In the genomic region with DNA sequence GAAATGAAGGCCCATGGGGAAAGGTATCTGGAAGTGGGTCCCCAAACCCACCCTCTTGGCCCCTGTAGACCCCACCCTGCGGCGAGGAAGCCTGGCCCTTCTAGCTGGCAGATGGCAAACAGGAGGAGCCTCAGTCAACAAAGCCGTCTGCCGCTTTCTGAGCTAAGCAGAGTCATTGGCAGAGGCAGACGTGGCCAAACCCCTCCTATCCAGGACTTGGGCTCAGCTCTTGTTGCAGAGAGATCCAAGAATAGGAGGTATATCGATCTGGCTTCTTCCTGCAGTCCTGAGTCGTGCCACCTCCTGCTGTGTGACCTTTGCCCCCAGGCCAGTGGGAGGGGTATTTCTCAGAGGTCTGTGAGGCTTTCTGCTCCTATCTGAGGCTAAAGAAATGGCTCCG, we compare ENCODE assay signal across 15 mouse cellular contexts. TPM values are rescaled to one million over a fixed set of nuclear protein-coding genes. Genes with fewer than 3 reads are reported as not detected.
DNase-seq lines count a peak whose midpoint lies in the region; ATAC-seq and TF ChIP-seq lines count a peak whose summit lies in the region.
"Had no signal": no experiment of that assay in that cellular context is flagged by ENCODE, and none has a peak within 500 bp of the region (broad histone marks: within the 10 kb centered on the region; RNA-seq: fewer than 3 reads in every experiment).

No protein-coding gene starts in this region.

- DNase-seq in hindbrain, embryonic 11.5 days (ENCODE audit: low spot score): peak; percentile 26
- DNase-seq in NIH3T3 (ENCODE audit: low read depth): peak; percentile 60
- DNase-seq in brain, embryonic 14.5 days (ENCODE audit: low read depth): peak; percentile 82
- DNase-seq in lung, postnatal 10 days: no peak
- no peak for DNase-seq in frontal cortex, adult 2 months (ENCODE audit: extremely low spot score in 1 of 2, low spot score in 1 of 2)
- DNase-seq: kidney, adult 2 months; thymus, postnatal 4 days had no signal

- no peak overlapping the region for H3K9ac ChIP-seq in hindbrain, embryonic 11.5 days (ENCODE audit: low read depth, low read length)
- H3K9ac ChIP-seq in hindbrain, embryonic 16.5 days (ENCODE audit: low read depth, low read length): no peak overlapping the region; the same call in 1 of the 2 replicates
- no peak overlapping the region for H3K9ac ChIP-seq in intestine, embryonic 16.5 days (ENCODE audit: low read depth, low read length)
- H3K9ac ChIP-seq: limb, embryonic 13.5 days had no signal

- H3K9me3 ChIP-seq in hindbrain, embryonic 11.5 days (ENCODE audit: control insufficient read depth, low read length): no peaks in the 10 kb centered on the region
- H3K9me3 ChIP-seq in hindbrain, embryonic 16.5 days (ENCODE audit: control insufficient read depth, low read length): no peaks in the 10 kb centered on the region
- no peaks in the 10 kb centered on the region for H3K9me3 ChIP-seq in intestine, embryonic 16.5 days (ENCODE audit: control insufficient read depth, low read length)
- H3K9me3 ChIP-seq: limb, embryonic 13.5 days had no signal

- peaks cover 23% of the 10 kb centered on the region for H3K27me3 ChIP-seq in hindbrain, embryonic 11.5 days (ENCODE audit: control insufficient read depth, insufficient read depth, low read length)
- peaks cover 11% of the 10 kb centered on the region for H3K27me3 ChIP-seq in hindbrain, embryonic 16.5 days (replicated peaks; ENCODE audit: control insufficient read depth, insufficient read depth, low read length)
- peaks cover 21% of the 10 kb centered on the region for H3K27me3 ChIP-seq in intestine, embryonic 16.5 days (replicated peaks; ENCODE audit: control insufficient read depth, insufficient read depth, low read length)

- H3K4me2 ChIP-seq in hindbrain, embryonic 11.5 days (replicated peaks; ENCODE audit: low read depth, low read length): no peak overlapping the region
- H3K4me2 ChIP-seq in hindbrain, embryonic 16.5 days (ENCODE audit: low read length): no peak overlapping the region
- H3K4me2 ChIP-seq in intestine, embryonic 16.5 days (ENCODE audit: low read depth, low read length): no peak overlapping the region
- H3K4me2 ChIP-seq: limb, embryonic 13.5 days had no signal

- no peak overlapping the region for H3K4me3 ChIP-seq in hindbrain, embryonic 11.5 days (ENCODE audit: low read depth, low read length)
- H3K4me3 ChIP-seq in hindbrain, embryonic 16.5 days (ENCODE audit: low read length): no peak overlapping the region
- H3K4me3 ChIP-seq in intestine, embryonic 16.5 days (ENCODE audit: low read length): no peak overlapping the region
- H3K4me3 ChIP-seq: erythroblast, embryonic 14.5 days; limb, embryonic 13.5 days; myocyte had no signal

- WGBS in hindbrain, embryonic 11.5 days: 6% methylated on average over 8 of the region's 8 CpGs
- WGBS in hindbrain, embryonic 16.5 days: 13% methylated on average over 8 of the region's 8 CpGs
- 4% methylated on average over 8 of the region's 8 CpGs for WGBS in intestine, embryonic 16.5 days

- no peak for ATAC-seq in hindbrain, embryonic 11.5 days (ENCODE audit: low FRiP score)
- no peak for ATAC-seq in hindbrain, embryonic 16.5 days
- ATAC-seq in intestine, embryonic 16.5 days: peak; percentile 39

- no peak for TF ChIP-seq CTCF in brain, embryonic 14.5 days (IDR thresholded peaks at IDR 0.05; ENCODE audit: borderline replicate concordance, extremely low read depth, insufficient read depth, insufficient read length)

- TF ChIP-seq POLR2A in brain, embryonic 14.5 days (IDR thresholded peaks at IDR 0.05; ENCODE audit: borderline replicate concordance, extremely low read depth, insufficient read depth, insufficient read length, poor library complexity, severe bottlenecking): no peak

- H3K4me1 ChIP-seq in hindbrain, embryonic 11.5 days (replicated peaks; ENCODE audit: control insufficient read depth, insufficient read depth, low read length): peaks cover 15% of the 10 kb centered on the region; the same call in 1 of the 2 replicates
- H3K4me1 ChIP-seq in hindbrain, embryonic 16.5 days (ENCODE audit: control insufficient read depth, insufficient read depth, low read depth, low read length): peaks cover 28% of the 10 kb centered on the region
- H3K4me1 ChIP-seq in intestine, embryonic 16.5 days (ENCODE audit: control insufficient read depth, insufficient read depth, low read length): peaks cover 12% of the 10 kb centered on the region

- no peak overlapping the region for H3K27ac ChIP-seq in hindbrain, embryonic 11.5 days (ENCODE audit: low read depth, low read length)
- H3K27ac ChIP-seq in hindbrain, embryonic 16.5 days (ENCODE audit: low read depth, low read length): no peak overlapping the region
- H3K27ac ChIP-seq in intestine, embryonic 16.5 days (ENCODE audit: low read length): peak overlapping the region; percentile 23; the same call in 1 of the 2 replicates
- H3K27ac ChIP-seq: limb, embryonic 13.5 days had no signal

- no peaks in the 10 kb centered on the region for H3K36me3 ChIP-seq in hindbrain, embryonic 11.5 days (ENCODE audit: control insufficient read depth, insufficient read depth, low read length)
- H3K36me3 ChIP-seq in hindbrain, embryonic 16.5 days (ENCODE audit: control insufficient read depth, insufficient read depth, low read length): no peaks in the 10 kb centered on the region
- 0 out of 2 replicates have a peak, but pooled peaks cover 3% of the 10 kb centered on the region for H3K36me3 ChIP-seq in intestine, embryonic 16.5 days (ENCODE audit: control insufficient read depth, insufficient read depth, low read length)

RNA-seq across cellular contexts. Expression of a gene that starts 2.0 kb away (rescaled TPM):
- 0.06 and 0.19 TPM in 2 replicates for polyA plus RNA-seq in hindbrain, embryonic 11.5 days (2014; fragmentation: Nextera tagmentation; extraction: Ambion mirVana)
- polyA plus RNA-seq in hindbrain, embryonic 16.5 days (2015; fragmentation: Nextera tagmentation; extraction: Ambion mirVana): 0.62 and 0.70 TPM in 2 replicates
- 8.2 and 10.4 TPM in 2 replicates for polyA plus RNA-seq in brain, embryonic 14.5 days (2012; rRNA removed)
- 0.02 and 0.07 TPM in 2 replicates for polyA plus RNA-seq in intestine, embryonic 16.5 days (2015; fragmentation: Nextera tagmentation; extraction: Ambion mirVana)
- 9.8 and 11.3 TPM in 2 replicates for polyA plus RNA-seq in frontal cortex, adult 2 months (2012; rRNA removed)
- polyA plus RNA-seq: erythroblast, embryonic 14.5 days; heart, postnatal 0 days; lung, embryonic 16.5 days had no signal

RNA-seq across cellular contexts. Expression of a gene that starts 21.9 kb away (rescaled TPM):
- 11.7 and 12.4 TPM in 2 replicates for polyA plus RNA-seq in hindbrain, embryonic 11.5 days (2014; fragmentation: Nextera tagmentation; extraction: Ambion mirVana)
- 13.7 and 27.7 TPM in 2 replicates for polyA plus RNA-seq in hindbrain, embryonic 16.5 days (2015; fragmentation: Nextera tagmentation; extraction: Ambion mirVana)
- polyA plus RNA-seq in brain, embryonic 14.5 days (2012; rRNA removed): 48.1 and 54.9 TPM in 2 replicates
- 1.1 and 2.5 TPM in 2 replicates for polyA plus RNA-seq in intestine, embryonic 16.5 days (2015; fragmentation: Nextera tagmentation; extraction: Ambion mirVana)
- polyA plus RNA-seq in frontal cortex, adult 2 months (2012; rRNA removed): 54.1 and 63.1 TPM in 2 replicates
- polyA plus RNA-seq: erythroblast, embryonic 14.5 days had no signal

RNA-seq across cellular contexts. Expression of a gene that starts 28.7 kb away (rescaled TPM):
- polyA plus RNA-seq in hindbrain, embryonic 11.5 days (2014; fragmentation: Nextera tagmentation; extraction: Ambion mirVana): not detected in 2 replicates
- polyA plus RNA-seq in hindbrain, embryonic 16.5 days (2015; fragmentation: Nextera tagmentation; extraction: Ambion mirVana): not detected in 2 replicates
- polyA plus RNA-seq in brain, embryonic 14.5 days (2012; rRNA removed): not detected in 2 replicates
- polyA plus RNA-seq in intestine, embryonic 16.5 days (2015; fragmentation: Nextera tagmentation; extraction: Ambion mirVana): not detected in 2 replicates
- polyA plus RNA-seq in frontal cortex, adult 2 months (2012; rRNA removed): 1.1 and 2.0 TPM in 2 replicates
- polyA plus RNA-seq: erythroblast, embryonic 14.5 days; heart, postnatal 0 days; kidney, adult 2 months; limb, embryonic 13.5 days; lung, embryonic 16.5 days; myocyte had no signal

RNA-seq across cellular contexts. Expression of a gene that starts 29.7 kb away (rescaled TPM):
- polyA plus RNA-seq in hindbrain, embryonic 11.5 days (2014; fragmentation: Nextera tagmentation; extraction: Ambion mirVana): not detected in 2 replicates
- 0.37 and 0.89 TPM in 2 replicates for polyA plus RNA-seq in hindbrain, embryonic 16.5 days (2015; fragmentation: Nextera tagmentation; extraction: Ambion mirVana)
- 0.11 TPM in 1 of 2 replicates, not detected in the other for polyA plus RNA-seq in brain, embryonic 14.5 days (2012; rRNA removed)
- not detected in 2 replicates for polyA plus RNA-seq in intestine, embryonic 16.5 days (2015; fragmentation: Nextera tagmentation; extraction: Ambion mirVana)
- polyA plus RNA-seq in frontal cortex, adult 2 months (2012; rRNA removed): 0.22 and 0.25 TPM in 2 replicates
- polyA plus RNA-seq: erythroblast, embryonic 14.5 days; gonadal fat pad, adult 2 months; heart, postnatal 0 days; limb, embryonic 13.5 days; lung, embryonic 16.5 days; myocyte had no signal

RNA-seq across cellular contexts. Expression of a gene that starts 48.5 kb away (rescaled TPM):
- 1.1 and 1.6 TPM in 2 replicates for polyA plus RNA-seq in hindbrain, embryonic 11.5 days (2014; fragmentation: Nextera tagmentation; extraction: Ambion mirVana)
- 0.99 and 1.5 TPM in 2 replicates for polyA plus RNA-seq in hindbrain, embryonic 16.5 days (2015; fragmentation: Nextera tagmentation; extraction: Ambion mirVana)
- 0.87 and 1.1 TPM in 2 replicates for polyA plus RNA-seq in brain, embryonic 14.5 days (2012; rRNA removed)
- polyA plus RNA-seq in intestine, embryonic 16.5 days (2015; fragmentation: Nextera tagmentation; extraction: Ambion mirVana): 27.4 and 31.8 TPM in 2 replicates
- not detected in 2 replicates for polyA plus RNA-seq in frontal cortex, adult 2 months (2012; rRNA removed)
- polyA plus RNA-seq: erythroblast, embryonic 14.5 days; myocyte had no signal

Comparison
In these comparisons a context has a peak if more than half of its experiments do, and no peak if none do; other contexts are left out.
1. DNase-seq: peak in hindbrain, embryonic 11.5 days (single experiment), NIH3T3 (single experiment) and brain, embryonic 14.5 days (single experiment); none in lung, postnatal 10 days (single experiment) and frontal cortex, adult 2 months (0 of 2).